In genomic region chr4:94557145-94557544, GRCm38 (mm10) we compare ENCODE assay signal across 8 mouse cellular contexts. TPM values are rescaled to one million over a fixed set of nuclear protein-coding genes. Genes with fewer than 3 reads are reported as not detected.
DNase-seq lines count a peak whose midpoint lies in the region; ATAC-seq lines count a peak whose summit lies in the region.

No protein-coding gene starts in this region.

- no peak overlapping the region for H3K4me2 ChIP-seq in forebrain, embryonic 12.5 days
- H3K4me2 ChIP-seq in limb, embryonic 12.5 days = peak overlapping the region; percentile 72; the same call in 1 of the 2 replicates
- no peak overlapping the region for H3K4me2 ChIP-seq in stomach, embryonic 16.5 days (ENCODE audit: low read depth, low read length)

- H3K4me1 ChIP-seq in forebrain, embryonic 10.5 days = peaks cover 19% of the 10 kb centered on the region
- H3K4me1 ChIP-seq in forebrain, embryonic 12.5 days = peaks cover 10% of the 10 kb centered on the region
- peaks cover 8% of the 10 kb centered on the region for H3K4me1 ChIP-seq in limb, embryonic 12.5 days (replicated peaks)
- peaks cover 8% of the 10 kb centered on the region for H3K4me1 ChIP-seq in stomach, embryonic 16.5 days (ENCODE audit: control insufficient read depth, insufficient read depth, low read length)

- no peak for ATAC-seq in forebrain, embryonic 12.5 days (ENCODE audit: low FRiP score)
- no peak for ATAC-seq in limb, embryonic 12.5 days (ENCODE audit: insufficient number of reproducible peaks, insufficient read depth, low FRiP score, low TSS enrichment, low read depth)
- ATAC-seq in stomach, embryonic 16.5 days (ENCODE audit: insufficient read depth, low FRiP score) = no peak

- peak overlapping the region; percentile 94 for H3K4me3 ChIP-seq in forebrain, embryonic 10.5 days
- H3K4me3 ChIP-seq in forebrain, embryonic 12.5 days (replicated peaks) = no peak overlapping the region
- H3K4me3 ChIP-seq in limb, embryonic 12.5 days (replicated peaks) = no peak overlapping the region; the same call in 1 of the 2 replicates
- peak overlapping the region; percentile 94; the same call in 1 of the 2 replicates for H3K4me3 ChIP-seq in stomach, embryonic 16.5 days (replicated peaks; ENCODE audit: low read length)

- WGBS in forebrain, embryonic 10.5 days = 75% methylated on average over 7 of the region's 7 CpGs
- 81% methylated on average over 7 of the region's 7 CpGs for WGBS in forebrain, embryonic 12.5 days
- WGBS in limb, embryonic 12.5 days = 83% methylated on average over 7 of the region's 7 CpGs
- WGBS in stomach, embryonic 16.5 days = 72% methylated on average over 7 of the region's 7 CpGs

- no peaks in the 10 kb centered on the region for H3K36me3 ChIP-seq in forebrain, embryonic 10.5 days (replicated peaks)
- no peaks in the 10 kb centered on the region for H3K36me3 ChIP-seq in forebrain, embryonic 12.5 days (replicated peaks)
- no peaks in the 10 kb centered on the region for H3K36me3 ChIP-seq in limb, embryonic 12.5 days
- no peaks in the 10 kb centered on the region for H3K36me3 ChIP-seq in stomach, embryonic 16.5 days (ENCODE audit: control insufficient read depth, insufficient read depth, low read length)

- no peaks in the 10 kb centered on the region for H3K27me3 ChIP-seq in forebrain, embryonic 10.5 days (ENCODE audit: poor library complexity, severe bottlenecking)
- H3K27me3 ChIP-seq in forebrain, embryonic 12.5 days = no peaks in the 10 kb centered on the region
- H3K27me3 ChIP-seq in limb, embryonic 12.5 days = no peaks in the 10 kb centered on the region
- no peaks in the 10 kb centered on the region for H3K27me3 ChIP-seq in stomach, embryonic 16.5 days (ENCODE audit: control insufficient read depth, insufficient read depth, low read length)

- H3K9ac ChIP-seq in forebrain, embryonic 12.5 days = no peak overlapping the region
- H3K9ac ChIP-seq in limb, embryonic 12.5 days (replicated peaks) = no peak overlapping the region
- H3K9ac ChIP-seq in stomach, embryonic 16.5 days (ENCODE audit: low read length) = no peak overlapping the region

- H3K27ac ChIP-seq in forebrain, embryonic 10.5 days = peak overlapping the region; percentile 90
- no peak overlapping the region for H3K27ac ChIP-seq in forebrain, embryonic 12.5 days
- no peak overlapping the region for H3K27ac ChIP-seq in limb, embryonic 12.5 days
- H3K27ac ChIP-seq in stomach, embryonic 16.5 days (ENCODE audit: low read length) = no peak overlapping the region

- H3K9me3 ChIP-seq in forebrain, embryonic 10.5 days = no peaks in the 10 kb centered on the region
- no peaks in the 10 kb centered on the region for H3K9me3 ChIP-seq in forebrain, embryonic 12.5 days
- H3K9me3 ChIP-seq in limb, embryonic 12.5 days = no peaks in the 10 kb centered on the region
- no peaks in the 10 kb centered on the region for H3K9me3 ChIP-seq in stomach, embryonic 16.5 days (replicated peaks; ENCODE audit: control insufficient read depth, low read length)

- no peak for DNase-seq in forebrain, embryonic 10.5 days (ENCODE audit: extremely low spot score, low spot score)
- peak; percentile 12 for DNase-seq in thymus, postnatal 14 days
- no peak for DNase-seq in thymus, adult 18-20 months
- no peak for DNase-seq in urinary bladder, postnatal 25 days (ENCODE audit: low spot score)
- no peak for DNase-seq in adrenal gland, adult 18-20 months (ENCODE audit: low spot score in 2 of 2)

RNA-seq across cellular contexts. Expression of gene Caap1, which starts 0.5 kb away (rescaled TPM):
- 25.4 and 26.3 TPM in 2 replicates for polyA plus RNA-seq in forebrain, embryonic 10.5 days (2016; fragmentation: Nextera tagmentation; extraction: Ambion mirVana)
- 34.2 and 35.4 TPM in 2 replicates for polyA plus RNA-seq in forebrain, embryonic 12.5 days (2016; fragmentation: Nextera tagmentation; extraction: Ambion mirVana)
- polyA plus RNA-seq in limb, embryonic 12.5 days (2016; fragmentation: Nextera tagmentation; extraction: Ambion mirVana) = 29.8 and 32.4 TPM in 2 replicates
- 13.2 TPM in 2 replicates for polyA plus RNA-seq in stomach, embryonic 16.5 days (2015; fragmentation: Nextera tagmentation; extraction: Ambion mirVana)
- total RNA-seq in adrenal gland, adult 18-20 months (2021) = 1 to 10 TPM; 6.0 to 6.7 TPM

RNA-seq across cellular contexts. Expression of gene Gm10306, which starts 0.8 kb away (rescaled TPM):
- not detected in 2 replicates for polyA plus RNA-seq in forebrain, embryonic 10.5 days (2016; fragmentation: Nextera tagmentation; extraction: Ambion mirVana)
- polyA plus RNA-seq in forebrain, embryonic 12.5 days (2016; fragmentation: Nextera tagmentation; extraction: Ambion mirVana) = 0.55 and 1.4 TPM in 2 replicates
- polyA plus RNA-seq in limb, embryonic 12.5 days (2016; fragmentation: Nextera tagmentation; extraction: Ambion mirVana) = 0.79 TPM in 1 of 2 replicates, not detected in the other
- polyA plus RNA-seq in stomach, embryonic 16.5 days (2015; fragmentation: Nextera tagmentation; extraction: Ambion mirVana) = not detected in 2 replicates
- total RNA-seq in adrenal gland, adult 18-20 months (2021) = not detected

RNA-seq across cellular contexts. Expression of gene Plaa, which starts 45.9 kb away (rescaled TPM):
- 94.7 and 97.4 TPM in 2 replicates for polyA plus RNA-seq in forebrain, embryonic 10.5 days (2016; fragmentation: Nextera tagmentation; extraction: Ambion mirVana)
- 98.6 TPM in 2 replicates for polyA plus RNA-seq in forebrain, embryonic 12.5 days (2016; fragmentation: Nextera tagmentation; extraction: Ambion mirVana)
- 86.7 and 91.1 TPM in 2 replicates for polyA plus RNA-seq in limb, embryonic 12.5 days (2016; fragmentation: Nextera tagmentation; extraction: Ambion mirVana)
- 47.4 and 55.6 TPM in 2 replicates for polyA plus RNA-seq in stomach, embryonic 16.5 days (2015; fragmentation: Nextera tagmentation; extraction: Ambion mirVana)
- total RNA-seq in adrenal gland, adult 18-20 months (2021) = 10 to 100 TPM; 56.0 to 60.5 TPM

RNA-seq across cellular contexts. Expression of gene Ift74, which starts 57.1 kb away (rescaled TPM):
- 60.1 and 70.1 TPM in 2 replicates for polyA plus RNA-seq in forebrain, embryonic 10.5 days (2016; fragmentation: Nextera tagmentation; extraction: Ambion mirVana)
- 64.0 and 66.0 TPM in 2 replicates for polyA plus RNA-seq in forebrain, embryonic 12.5 days (2016; fragmentation: Nextera tagmentation; extraction: Ambion mirVana)
- 51.8 and 56.2 TPM in 2 replicates for polyA plus RNA-seq in limb, embryonic 12.5 days (2016; fragmentation: Nextera tagmentation; extraction: Ambion mirVana)
- 19.4 and 20.9 TPM in 2 replicates for polyA plus RNA-seq in stomach, embryonic 16.5 days (2015; fragmentation: Nextera tagmentation; extraction: Ambion mirVana)
- total RNA-seq in adrenal gland, adult 18-20 months (2021) = 10 to 100 TPM; 10.4 to 11.9 TPM

Comparison
In these comparisons a context has a peak if more than half of its experiments do, and no peak if none do; other contexts are left out.
1. H3K4me3 ChIP-seq: peak in forebrain, embryonic 10.5 days (single experiment) and stomach, embryonic 16.5 days (single experiment); none in forebrain, embryonic 12.5 days (single experiment) and limb, embryonic 12.5 days (single experiment).